Mouse (Mus musculus) midbrain, embryonic 16.5 days (tissue): ENCODE data around the gene Gpr35. TPM values are rescaled to one million over a fixed set of nuclear protein-coding genes. Genes with fewer than 3 reads are reported as not detected.
A peak's percentile ranks its signal among the peaks of the same experiment; 100 is the strongest.

Experiments
- ATAC-seq: fragments of 200-750 bp; cut with Nextera tagmentation; 2 replicates; pipeline ENCODE4 v1.8.0; 2017; ENCODE audit warnings: moderate TSS enrichment
- H3K27ac ChIP-seq: fragments of 300-500 bp; sonication (generic); 2 replicates; pipeline ENCODE4 v1.5.1; 2014; ENCODE audit warnings: mild to moderate bottlenecking, low read length, mixed read lengths
- H3K27me3 ChIP-seq: fragments of 300-500 bp; sonication (generic); 2 replicates; pipeline ENCODE4 v1.6.1; 2014; ENCODE audit warnings: low read depth, low read length, mixed read lengths; ENCODE audit not compliant: control insufficient read depth, insufficient read depth
- H3K36me3 ChIP-seq: fragments of 300-500 bp; sonication (generic); 2 replicates; pipeline ENCODE4 v1.6.1; 2014; ENCODE audit warnings: mild to moderate bottlenecking, low read length, moderate library complexity, mixed read lengths; ENCODE audit not compliant: control insufficient read depth, insufficient read depth
- H3K4me1 ChIP-seq: fragments of 300-500 bp; sonication (generic); 2 replicates; pipeline ENCODE4 v1.6.1; 2014; ENCODE audit warnings: mild to moderate bottlenecking, low read length, mixed read lengths; ENCODE audit not compliant: control insufficient read depth, insufficient read depth
- H3K4me2 ChIP-seq: fragments of 300-500 bp; sonication (generic); 2 replicates; pipeline ENCODE4 v1.6.1; 2014; ENCODE audit warnings: mild to moderate bottlenecking, low read length, mixed read lengths
- H3K4me3 ChIP-seq: fragments of 300-500 bp; sonication (generic); 2 replicates; pipeline ENCODE4 v1.5.1; 2014; ENCODE audit warnings: low read depth, mild to moderate bottlenecking, low read length, moderate library complexity, mixed read lengths
- H3K9ac ChIP-seq: fragments of 300-500 bp; sonication (generic); 2 replicates; pipeline ENCODE4 v1.6.1; 2014; ENCODE audit warnings: low read depth, low read length, mixed read lengths
- H3K9me3 ChIP-seq: fragments of 300-500 bp; sonication (generic); replicated peaks from 2 replicates; pipeline ENCODE4 v1.6.1; 2014; ENCODE audit warnings: mild to moderate bottlenecking, low read length, mixed read lengths; ENCODE audit not compliant: control insufficient read depth, poor library complexity, severe bottlenecking
- WGBS: fragments of 180-500 bp; shearing (Covaris S2); extraction: QIAGEN DNeasy Blood & Tissue Kit; methylation state at CpG from one replicate; pipeline ENCODE4 v1.1.7; 2014; 5-methylcytosine and 5-hydroxymethylcytosine counted together
- polyA plus RNA-seq: library from polyadenylated mRNA; unstranded; fragments of >200 nt; fragmentation: Nextera tagmentation; extraction: Ambion mirVana; gene quantifications from 2 replicates; pipeline ENCODE4 v1.2.1, GENCODE M21; 2015

Gene Gpr35
- polyA plus RNA-seq, 1 experiment from 2014 or later = 0.18 TPM

DNA sequence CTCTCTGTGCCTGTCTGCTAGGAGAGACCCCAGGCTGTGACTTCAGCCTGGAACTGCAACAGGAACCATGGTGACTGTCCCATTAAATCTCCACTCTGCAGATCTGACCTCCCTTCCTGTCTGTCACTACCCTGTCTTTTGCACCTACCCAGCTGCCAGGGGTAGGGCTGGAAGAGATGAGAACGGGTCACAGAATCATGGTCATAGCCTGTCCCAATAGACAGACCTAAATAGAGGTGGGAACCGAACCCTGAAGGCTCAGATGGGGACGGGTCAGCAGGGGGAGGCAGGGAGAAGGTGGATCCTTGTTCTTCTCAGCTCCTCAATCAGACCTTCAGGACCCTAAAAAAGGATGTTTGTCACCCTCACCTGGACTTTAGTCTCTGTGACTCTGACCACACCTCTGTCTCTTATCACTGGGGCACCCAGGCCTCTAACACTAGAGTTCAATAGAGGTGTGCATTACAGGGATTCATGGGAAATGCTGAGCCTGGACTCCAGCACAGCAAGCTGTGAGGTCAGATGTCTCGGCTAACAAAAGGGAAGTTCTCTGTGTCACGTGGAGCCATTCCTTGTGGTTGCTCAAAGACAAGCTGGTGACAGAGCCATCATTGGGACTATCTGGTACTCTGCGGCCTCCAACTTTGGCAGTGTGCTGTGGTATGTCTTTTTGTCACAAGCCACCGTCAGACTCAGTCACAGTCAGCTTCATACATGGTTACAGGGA, 30.0 kb upstream of the Gpr35 start:
- H3K9me3 ChIP-seq = no peaks in the 10 kb centered on the region
- H3K4me3 ChIP-seq = no peak overlapping the region
- no peaks in the 10 kb centered on the region for H3K27me3 ChIP-seq
- WGBS = 85% methylated on average over 7 of the region's 7 CpGs
- H3K4me2 ChIP-seq = no peak overlapping the region
- ATAC-seq = no peak
- no peak overlapping the region for H3K27ac ChIP-seq
- peaks cover 56% of the 10 kb centered on the region for H3K36me3 ChIP-seq
- H3K4me1 ChIP-seq = no peaks in the 10 kb centered on the region
- no peak overlapping the region for H3K9ac ChIP-seq

DNA sequence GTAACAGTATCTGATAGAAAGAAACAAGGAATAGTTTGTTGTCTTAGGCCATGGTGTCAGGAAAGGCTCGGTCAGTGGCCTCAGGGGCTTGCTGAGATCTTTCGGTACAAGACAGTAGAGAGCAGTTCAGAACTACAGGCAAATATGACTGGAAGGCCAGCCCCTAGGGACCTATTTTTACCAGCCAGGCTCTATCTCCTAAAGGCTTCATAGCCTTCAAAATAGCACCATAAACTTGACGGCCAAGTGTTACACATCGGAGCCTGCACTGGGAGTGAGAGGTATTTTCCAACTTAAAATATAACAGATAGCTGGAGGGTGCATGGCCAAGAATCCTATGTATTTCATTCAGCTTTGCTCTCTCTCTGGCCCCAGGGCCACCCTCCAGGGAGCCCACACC, 29.2 kb upstream of the Gpr35 start:
- ATAC-seq = no peak
- Histone ChIP-seq H3K4me1 (no peaks in the 10 kb centered on the region), H3K4me3 (no peak overlapping the region), H3K4me2 (no peak overlapping the region), H3K36me3 (peaks cover 47% of the 10 kb centered on the region), H3K9ac (no peak overlapping the region), H3K9me3 (no peaks in the 10 kb centered on the region), H3K27ac (no peak overlapping the region), H3K27me3 (no peaks in the 10 kb centered on the region)
- 87% methylated on average over 4 of the region's 4 CpGs for WGBS

DNA sequence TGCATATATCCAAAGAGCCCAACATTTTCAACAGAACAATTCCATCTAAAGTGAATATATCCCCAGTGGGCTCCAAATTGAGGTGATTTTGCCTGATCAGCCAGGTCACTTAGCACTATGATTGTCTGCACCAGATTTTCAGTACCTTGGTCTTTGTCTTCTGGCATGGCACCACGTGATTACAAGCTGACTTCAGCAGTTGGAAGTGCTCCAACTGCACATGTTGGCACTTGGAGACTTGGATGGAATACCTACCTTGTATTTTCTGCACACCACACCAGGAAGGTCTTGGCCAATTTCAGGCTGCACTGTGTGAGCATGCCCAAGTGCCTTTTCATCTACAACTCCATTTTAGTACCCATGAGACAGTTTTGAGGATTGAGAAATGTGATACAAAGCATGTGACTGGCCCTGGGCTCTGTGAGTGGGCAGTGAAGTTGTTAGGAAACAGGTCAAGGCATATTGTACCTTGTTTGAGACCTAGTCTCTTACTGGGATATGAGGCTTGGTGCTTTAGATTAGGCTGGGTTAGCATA, 20.4 kb upstream of the Gpr35 start:
- H3K4me2 ChIP-seq = no peak overlapping the region
- no peak overlapping the region for H3K4me3 ChIP-seq
- no peak overlapping the region for H3K9ac ChIP-seq
- ATAC-seq = no peak
- no peaks in the 10 kb centered on the region for H3K36me3 ChIP-seq
- no peaks in the 10 kb centered on the region for H3K9me3 ChIP-seq
- H3K27me3 ChIP-seq = no peaks in the 10 kb centered on the region
- 29% methylated on average over 1 of the region's 1 CpGs for WGBS
- no peak overlapping the region for H3K27ac ChIP-seq
- peaks cover 5% of the 10 kb centered on the region for H3K4me1 ChIP-seq

DNA sequence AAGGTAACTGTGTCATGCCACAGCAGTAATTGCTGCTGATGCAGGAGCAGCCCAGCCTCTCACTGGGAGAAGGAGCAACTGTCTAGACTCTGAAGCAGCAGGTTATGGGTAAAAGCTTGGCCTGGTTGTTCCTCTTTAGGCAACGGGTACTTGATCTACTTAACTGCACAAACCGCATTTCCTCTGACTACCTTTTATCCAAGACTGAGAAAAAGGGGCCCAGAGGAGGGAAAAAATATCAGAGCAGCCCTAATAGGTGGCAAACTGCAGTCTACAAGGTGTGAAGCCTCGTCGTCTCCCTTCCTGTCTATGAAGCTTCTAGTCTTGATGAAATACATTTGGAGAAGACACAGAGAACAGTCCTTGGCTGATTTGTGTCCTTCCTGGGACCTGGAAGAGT, 17.1 kb upstream of the Gpr35 start:
- peak overlapping the region; percentile 64 for H3K4me3 ChIP-seq
- peak overlapping the region; percentile 99 for H3K27ac ChIP-seq
- H3K4me2 ChIP-seq = peak overlapping the region; percentile 95
- H3K27me3 ChIP-seq = no peaks in the 10 kb centered on the region
- no peaks in the 10 kb centered on the region for H3K9me3 ChIP-seq
- ATAC-seq = no peak
- peaks cover 7% of the 10 kb centered on the region; the same call in 1 of the 2 replicates for H3K36me3 ChIP-seq
- peak overlapping the region; percentile 73 for H3K9ac ChIP-seq
- H3K4me1 ChIP-seq = peaks cover 26% of the 10 kb centered on the region
- 81% methylated on average over 4 of the region's 4 CpGs for WGBS

DNA sequence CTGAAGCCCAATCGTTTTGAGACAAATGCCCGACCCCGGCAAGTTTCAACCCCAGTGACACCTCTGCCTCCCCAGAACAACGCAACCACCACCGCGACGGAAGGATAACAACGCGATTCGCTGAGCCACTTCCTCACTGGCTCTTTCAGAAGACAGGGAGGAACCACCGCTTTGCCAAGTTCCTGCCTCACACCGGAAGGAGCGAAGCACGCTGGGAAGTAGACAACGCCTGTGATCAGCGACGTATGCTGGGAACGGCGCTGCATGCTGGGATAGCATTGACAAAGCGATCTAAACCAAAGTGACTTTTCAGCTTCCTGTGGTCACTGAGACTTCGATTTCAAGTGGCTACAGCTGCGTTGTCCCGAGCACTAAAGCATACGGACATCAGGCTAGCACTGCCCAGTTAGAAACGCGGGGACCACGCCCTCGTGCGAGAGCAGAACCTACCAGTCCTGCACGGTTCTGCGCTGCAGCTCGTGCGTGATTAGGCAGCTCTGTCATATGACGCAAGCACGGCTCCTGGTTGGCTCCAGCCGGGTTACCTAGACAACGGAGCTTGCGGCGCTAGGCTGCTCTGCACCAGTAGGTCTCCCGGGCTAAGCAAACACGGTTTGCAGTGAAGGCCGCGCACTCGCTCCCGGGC, 16.4 kb upstream of the Gpr35 start, which contains the start of gene Capn10:
Capn10 (plus strand) TSS at position 195 of the 646 bp plus-strand sequence.
- peak within 1 kb of the TSS; percentile 64 for H3K4me3 ChIP-seq
- no peaks in the 10 kb centered on the region for H3K9me3 ChIP-seq
- WGBS = under 1% methylated on average over 45 of the region's 45 CpGs
- H3K27me3 ChIP-seq = no peaks in the 10 kb centered on the region
- peaks cover 12% of the 10 kb centered on the region for H3K36me3 ChIP-seq
- peak within 1 kb of the TSS; percentile 99 for H3K27ac ChIP-seq
- peaks cover 26% of the 10 kb centered on the region for H3K4me1 ChIP-seq
- ATAC-seq = peak; percentile 100
- H3K9ac ChIP-seq = peak within 1 kb of the TSS; percentile 73
- H3K4me2 ChIP-seq = peak within 1 kb of the TSS; percentile 95

DNA sequence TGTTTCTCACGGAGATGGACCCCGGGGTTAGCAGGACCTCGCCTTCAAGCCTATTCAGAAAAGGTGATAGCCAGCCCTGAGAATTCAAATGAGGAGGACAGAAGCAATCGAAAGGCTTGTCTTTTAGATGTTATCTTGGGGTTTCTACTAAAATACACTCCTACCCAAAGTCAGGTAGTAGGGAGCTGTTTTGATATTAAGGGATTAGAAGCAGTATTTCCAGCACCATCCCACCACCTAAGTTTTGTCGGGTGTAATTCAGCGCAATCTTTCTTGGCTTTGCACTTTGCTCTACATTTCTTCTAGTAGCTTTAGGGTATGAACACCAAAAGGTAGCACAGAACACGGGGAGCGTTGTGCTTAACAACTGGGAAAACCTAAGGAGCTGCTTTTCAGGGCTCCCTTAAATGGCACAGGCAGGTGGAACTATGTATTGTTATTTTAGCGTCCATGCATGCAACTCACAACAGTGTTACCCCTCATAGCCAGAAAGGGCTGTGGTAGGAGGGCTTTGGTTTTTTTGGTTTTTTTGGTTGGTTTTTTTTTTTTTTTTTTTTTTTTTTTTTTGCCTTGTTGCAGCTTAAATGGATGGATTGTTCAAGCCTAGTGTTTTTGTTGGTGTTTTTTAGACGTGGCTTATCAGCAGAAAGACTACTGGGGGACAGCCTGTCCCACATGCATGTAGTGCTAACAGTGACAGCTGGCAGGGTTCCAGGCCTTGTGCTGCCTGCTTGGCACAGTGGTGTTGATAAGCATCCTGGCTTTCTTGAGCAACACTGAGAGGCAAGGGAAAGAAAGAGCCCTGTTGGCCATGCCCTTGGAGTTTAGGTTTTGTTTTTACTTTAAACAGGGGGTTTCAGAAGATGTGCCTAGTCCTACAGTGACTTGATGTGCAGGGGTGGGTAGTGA, 15.4 kb upstream of the Gpr35 start:
- peaks cover 26% of the 10 kb centered on the region for H3K4me1 ChIP-seq
- no peaks in the 10 kb centered on the region for H3K27me3 ChIP-seq
- H3K4me3 ChIP-seq = peak overlapping the region; percentile 64
- 13% methylated on average over 10 of the region's 10 CpGs for WGBS
- no peaks in the 10 kb centered on the region for H3K9me3 ChIP-seq
- peaks cover 21% of the 10 kb centered on the region for H3K36me3 ChIP-seq
- peak overlapping the region; percentile 73 for H3K9ac ChIP-seq
- H3K4me2 ChIP-seq = peak overlapping the region; percentile 95
- H3K27ac ChIP-seq = peak overlapping the region; percentile 99
- no peak for ATAC-seq

DNA sequence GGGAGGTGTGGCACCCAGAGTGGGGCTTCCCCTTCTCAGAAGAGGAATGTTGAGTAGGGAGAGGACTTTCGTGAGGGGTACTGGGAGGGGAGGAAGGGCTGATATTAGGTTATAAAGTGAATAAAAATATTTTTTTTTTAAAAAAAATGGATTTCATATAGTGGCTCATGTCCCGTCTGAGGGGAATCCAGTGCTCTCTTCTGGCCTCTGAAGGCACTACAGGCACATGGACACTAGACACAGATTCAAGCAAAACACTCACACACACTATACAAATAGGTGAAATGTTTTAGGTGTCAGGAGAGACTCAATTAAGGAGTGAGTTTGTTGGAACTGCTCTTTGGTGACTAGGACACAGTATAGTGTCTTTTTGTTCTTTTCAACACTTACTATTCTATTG, 14.7 kb upstream of the Gpr35 start:
- H3K36me3 ChIP-seq = peaks cover 24% of the 10 kb centered on the region
- ATAC-seq = no peak
- no peaks in the 10 kb centered on the region for H3K27me3 ChIP-seq
- H3K4me2 ChIP-seq = peak overlapping the region; percentile 95
- no peaks in the 10 kb centered on the region for H3K9me3 ChIP-seq
- WGBS = 38% methylated on average over 2 of the region's 2 CpGs
- peak overlapping the region; percentile 73 for H3K9ac ChIP-seq
- peaks cover 26% of the 10 kb centered on the region for H3K4me1 ChIP-seq
- H3K27ac ChIP-seq = no peak overlapping the region
- H3K4me3 ChIP-seq = peak overlapping the region; percentile 64

DNA sequence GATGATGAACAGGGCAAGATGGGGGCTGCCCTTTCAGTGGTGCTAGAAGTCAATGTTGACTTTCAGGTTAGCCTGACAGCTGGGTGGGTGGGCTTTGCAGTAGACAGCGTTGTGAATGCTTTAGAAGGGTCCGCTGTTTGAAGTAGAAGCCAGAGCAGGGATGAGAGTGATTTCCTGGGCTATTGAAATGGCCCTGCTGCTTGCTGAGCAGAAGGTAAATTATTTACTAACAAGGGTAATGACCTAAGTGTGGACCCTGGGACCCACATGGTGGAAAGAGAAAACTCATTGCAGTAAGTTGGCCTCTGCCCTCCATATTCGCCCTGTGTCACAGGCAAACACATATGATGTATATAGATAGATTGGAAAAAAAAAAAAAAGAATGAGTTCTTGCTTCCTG, 14.2 kb upstream of the Gpr35 start:
- H3K27ac ChIP-seq = no peak overlapping the region
- no peaks in the 10 kb centered on the region for H3K27me3 ChIP-seq
- ATAC-seq = no peak
- H3K4me3 ChIP-seq = peak overlapping the region; percentile 64; the same call in 1 of the 2 replicates
- 76% methylated on average over 3 of the region's 3 CpGs for WGBS
- peaks cover 26% of the 10 kb centered on the region for H3K4me1 ChIP-seq
- H3K9ac ChIP-seq = 0 out of 2 replicates have a peak overlapping the region, but pooled peaks have one; percentile 5
- H3K4me2 ChIP-seq = peak overlapping the region; percentile 95
- H3K36me3 ChIP-seq = peaks cover 24% of the 10 kb centered on the region
- H3K9me3 ChIP-seq = no peaks in the 10 kb centered on the region
